Mouse (Mus musculus) spleen, postnatal 10 days (tissue): ENCODE data around the gene Tmod2.

ENCODE experiments used
- DNase-seq, 2 experiments: peaks; one replicate each; pipeline ENCODE4 v3.0.0; 2021 to 2022; ENCODE audit warnings: low spot score in 2 of 2

Gene Tmod2

GRCm38 (mm10) chr9:75600166-75600934, 10.8 kb downstream of the Tmod2 start:
- DNase-seq, result no peak

DNA sequence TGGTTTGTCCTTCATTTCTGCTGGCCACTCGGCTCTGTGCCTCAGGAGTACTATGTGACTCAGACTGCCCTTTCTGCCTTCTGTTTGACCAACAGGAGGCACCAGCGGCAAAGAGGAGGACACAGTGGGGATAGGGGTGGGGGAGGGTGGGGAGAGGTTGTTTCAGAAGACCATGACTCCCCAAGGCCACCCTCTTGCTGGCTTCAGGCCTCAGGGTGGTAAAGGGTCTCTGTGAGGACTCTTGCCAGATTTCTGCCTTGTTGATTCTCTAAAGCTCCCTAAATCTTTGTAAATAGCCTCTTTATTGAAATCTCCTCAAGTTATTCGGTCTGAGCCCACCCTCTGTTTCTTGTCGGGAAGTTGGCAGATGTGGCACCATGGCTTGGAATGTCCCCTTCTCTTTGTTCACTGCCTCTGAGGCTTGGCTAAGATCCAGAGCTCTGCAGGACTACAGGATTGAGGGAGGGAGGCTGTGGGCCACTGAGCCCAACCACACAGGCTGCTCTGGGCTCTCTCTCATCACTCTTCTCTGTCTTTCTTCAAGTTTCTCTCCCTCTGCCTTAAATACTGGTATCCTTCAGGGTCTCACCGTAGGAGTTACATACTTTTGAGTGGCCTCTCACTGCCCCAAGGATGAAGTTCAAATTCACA, 11.8 kb downstream of the Tmod2 start:
- DNase-seq, result no peak

DNA sequence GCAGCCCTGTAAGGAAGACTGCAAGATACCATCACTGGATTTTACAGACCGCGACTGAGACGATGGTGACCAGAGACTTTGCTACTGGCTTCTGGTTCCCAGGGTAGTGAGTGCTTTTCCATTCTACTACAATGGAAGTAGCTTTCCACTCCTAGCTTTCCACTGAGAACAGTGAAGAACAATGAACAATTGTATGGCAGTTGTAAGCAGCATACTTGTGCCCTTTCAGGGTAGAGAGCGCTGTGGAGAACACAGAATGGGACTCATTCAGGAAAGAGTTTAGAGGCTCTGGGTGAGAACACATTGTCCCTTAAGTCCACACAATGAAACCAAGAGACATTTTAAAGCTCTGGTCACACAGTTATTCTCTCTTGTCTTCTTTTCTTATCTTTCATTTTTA, 13.5 kb downstream of the Tmod2 start:
- DNase-seq, result no peak

DNA sequence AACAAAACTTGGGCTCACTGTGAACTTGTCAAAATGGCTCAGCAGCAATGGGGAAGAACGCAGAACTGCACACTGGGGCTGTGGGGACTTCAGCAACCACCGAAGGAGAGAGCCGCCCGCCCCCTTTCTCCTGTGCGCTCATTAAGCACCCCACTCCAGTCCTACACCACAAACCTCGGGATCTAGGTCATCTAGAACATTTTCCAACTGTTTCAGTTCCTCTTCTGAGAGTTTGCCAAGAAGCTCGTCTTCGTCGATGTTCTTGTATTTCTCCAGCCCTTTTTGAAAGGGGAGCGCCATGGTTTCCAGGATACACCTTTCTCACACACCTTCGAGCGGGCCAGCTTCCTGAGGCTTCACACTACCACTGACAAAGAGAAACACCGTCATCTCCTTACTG, 14.1 kb downstream of the Tmod2 start:
- no peak for DNase-seq

DNA sequence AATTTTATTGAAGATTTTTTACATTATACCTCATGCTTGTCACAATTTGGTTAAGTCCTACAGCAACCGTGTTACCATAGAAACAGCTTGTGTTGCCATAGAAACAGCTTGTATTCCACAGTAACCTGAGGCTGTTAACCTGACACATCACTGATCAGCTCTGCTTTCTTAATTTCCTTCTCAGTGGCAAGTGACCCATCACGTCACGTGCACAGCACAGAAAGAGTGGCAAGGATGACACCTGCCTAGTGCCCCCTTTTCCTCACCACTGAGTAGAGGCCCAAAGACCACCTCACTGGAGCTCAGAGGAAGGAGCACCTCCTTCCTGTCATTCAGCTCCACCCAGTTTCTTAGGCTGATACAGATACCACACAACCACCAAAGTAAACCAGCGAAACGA, 17.6 kb downstream of the Tmod2 start:
- no peak for DNase-seq

GRCm38 (mm10) chr9:75589850-75590790, 21.0 kb downstream of the Tmod2 start:
- DNase-seq, result no peak

DNA sequence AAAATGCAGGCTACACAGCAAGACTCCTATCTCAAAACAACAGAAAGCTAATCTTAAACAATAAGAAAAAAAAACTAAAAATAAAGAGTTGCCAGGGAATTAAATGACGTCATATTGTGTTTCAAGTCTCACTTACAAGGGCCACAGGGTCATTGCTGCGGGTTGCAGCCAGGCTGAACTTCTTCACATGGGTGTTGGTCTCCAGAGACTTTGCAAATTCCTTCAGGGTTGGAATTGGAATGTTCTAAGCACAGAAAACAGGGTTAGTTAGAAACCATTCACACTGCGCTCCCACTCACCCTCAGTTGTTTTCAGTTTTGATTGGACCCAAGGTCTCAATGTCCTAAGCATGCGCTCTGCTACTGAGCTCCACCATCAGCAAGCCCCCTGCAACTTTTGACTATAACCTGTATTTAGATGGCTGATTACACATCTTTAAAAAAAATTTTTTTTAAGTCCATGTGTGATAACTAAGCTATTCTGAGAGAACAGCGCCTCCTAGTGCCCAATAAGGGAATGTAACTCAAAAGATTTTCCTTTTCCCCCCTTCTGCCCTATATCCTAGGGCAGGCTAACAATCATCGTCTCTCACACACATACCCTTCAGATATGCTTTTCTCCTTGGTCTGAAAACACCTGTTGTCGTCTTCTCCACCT, 29.3 kb downstream of the Tmod2 start:
- peak in 1 of 2 experiments; percentile 21 for DNase-seq

- no peak for DNase-seq
These were observed 31.8 kb downstream of the Tmod2 start for GRCm38 (mm10) chr9:75579321-75579720.

GRCm38 (mm10) chr9:75571036-75571942, 39.8 kb downstream of the Tmod2 start:
- DNase-seq, result no peak

DNA sequence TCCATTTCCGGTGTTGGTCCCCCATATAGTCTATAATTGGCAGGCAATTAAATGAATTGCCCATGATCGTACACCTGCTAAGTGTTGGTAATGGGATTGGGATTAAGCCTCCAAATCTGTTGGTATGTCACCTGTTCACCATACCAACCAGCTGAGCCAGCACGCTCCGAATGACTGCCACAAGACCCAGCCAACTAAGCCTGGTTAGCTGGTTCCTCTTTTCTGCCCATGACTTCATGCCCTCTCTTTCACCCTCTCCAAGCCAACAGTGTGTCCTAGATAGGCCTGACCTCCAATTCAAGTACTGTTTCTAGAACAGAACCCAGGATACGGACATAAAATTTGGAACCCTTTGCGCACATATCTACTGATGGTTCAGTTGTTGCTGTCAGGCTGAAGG, 42.7 kb downstream of the Tmod2 start:
- DNase-seq, result peak in 1 of 2 experiments; percentile 20

GRCm38 (mm10) chr9:75564892-75565291, 46.2 kb downstream of the Tmod2 start:
- DNase-seq, result no peak

DNA sequence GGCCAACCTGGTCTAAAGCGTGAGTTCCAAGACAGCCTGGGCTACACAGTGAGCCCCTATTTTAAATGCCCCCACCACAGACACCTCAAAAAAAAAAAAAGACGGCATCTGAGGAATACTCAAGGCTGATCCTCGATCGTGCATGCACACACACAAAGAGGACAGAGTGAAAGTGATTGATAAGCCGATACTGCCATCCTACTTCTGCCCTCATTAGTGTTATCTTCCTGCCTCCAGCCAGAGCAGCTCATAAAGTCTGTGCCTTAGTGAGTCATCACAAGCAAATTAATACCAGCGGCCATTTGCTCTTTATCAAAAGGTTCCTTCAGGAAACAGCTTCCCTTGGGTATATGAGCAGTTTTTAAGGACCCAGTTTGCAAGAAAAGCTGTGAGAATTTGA, 47.5 kb downstream of the Tmod2 start:
- no peak for DNase-seq

DNA sequence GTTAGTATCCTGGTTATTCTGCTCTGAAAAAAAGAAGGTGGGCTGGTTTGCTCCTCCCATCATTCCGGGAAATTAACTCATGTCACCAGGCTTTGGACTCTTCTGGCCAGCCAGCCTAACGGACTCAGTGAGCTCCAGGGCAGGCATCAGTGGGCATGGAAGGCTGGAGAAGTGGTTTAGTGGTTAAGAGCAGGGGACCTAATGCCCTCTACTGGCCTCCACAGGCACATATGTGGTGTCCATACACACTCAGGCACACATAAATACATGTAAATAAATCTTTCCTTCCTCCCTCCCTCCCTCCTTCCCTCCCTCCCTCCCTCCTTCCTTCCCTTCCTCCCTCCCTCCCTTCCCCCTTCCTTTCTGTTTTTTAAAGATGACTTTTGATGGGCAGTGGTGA, 47.9 kb downstream of the Tmod2 start:
- DNase-seq, result no peak

GRCm38 (mm10) chr9:75561040-75561669, 50.0 kb downstream of the Tmod2 start:
- DNase-seq, result no peak

DNA sequence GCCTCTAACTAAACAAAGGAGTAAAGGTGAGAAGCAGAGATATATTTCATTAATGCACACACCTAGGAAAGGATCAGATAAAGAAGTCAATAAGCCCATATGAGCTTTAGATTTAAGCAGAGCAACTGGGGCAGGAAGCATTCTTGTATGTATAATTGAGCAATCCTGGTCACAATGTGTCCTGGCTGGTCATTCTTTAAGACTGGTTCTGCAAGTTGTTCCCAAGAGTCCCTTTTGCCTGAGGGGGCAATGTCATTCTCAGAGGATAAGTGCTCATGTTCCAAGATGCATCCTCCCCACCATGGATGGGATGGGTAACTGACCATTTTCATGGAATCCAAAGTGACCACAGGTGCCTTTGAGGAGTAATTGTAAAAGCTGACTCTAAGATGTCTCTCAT, 50.8 kb downstream of the Tmod2 start:
- DNase-seq, result no peak

- DNase-seq, result peak; percentile 93 to 96
These were observed 51.6 kb downstream of the Tmod2 start, which contains the start of gene Tmod3 for GRCm38 (mm10) chr9:75559512-75560012. Gene Tmod3, minus strand, starts transcription at chr9:75559657.

- DNase-seq, result peak in 1 of 2 experiments; percentile 76
These were observed 52.2 kb downstream of the Tmod2 start for GRCm38 (mm10) chr9:75558812-75559511.

- no peak for DNase-seq
These were observed 52.8 kb downstream of the Tmod2 start for GRCm38 (mm10) chr9:75558360-75558759.

DNA sequence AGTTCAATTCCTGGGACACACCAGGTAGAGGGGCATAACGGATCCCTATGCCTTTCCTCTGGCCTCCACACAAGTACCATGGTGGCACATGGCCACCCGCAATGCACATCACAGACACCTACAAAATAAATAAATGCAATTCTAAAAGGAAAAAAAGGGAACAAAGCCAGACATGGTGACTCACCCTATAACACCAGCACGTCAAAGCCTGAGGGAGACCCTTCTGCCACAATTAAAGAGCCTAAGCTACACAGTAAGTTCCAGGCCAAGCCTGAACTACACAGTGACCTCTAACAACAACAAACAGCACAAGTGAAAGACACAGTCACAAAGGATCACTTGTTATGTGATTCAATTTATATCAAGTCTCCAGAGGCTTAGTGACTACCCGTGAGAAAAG, 57.4 kb downstream of the Tmod2 start:
- no peak for DNase-seq
